Mouse (Mus musculus): ENCODE measurements around the gene Stk10.
"Not testable (repeated sequence)": the region's sequence is repeated elsewhere in the genome, so short reads cannot be mapped to it uniquely, and the experiment has no call there.

Gene Stk10

GRCm38 (mm10) chr11:32604663-32605062 is 71.6 kb downstream of the Stk10 start:
- no peak for DNase-seq (ENCODE audit: low read depth)

- DNase-seq (ENCODE audit: low read depth), result no peak
Measured at GRCm38 (mm10) chr11:32605131-32605860, 72.2 kb downstream of the Stk10 start.

GRCm38 (mm10) chr11:32605907-32606306 is 72.8 kb downstream of the Stk10 start:
- no peak for DNase-seq (ENCODE audit: low read depth)

- no peak for DNase-seq (ENCODE audit: low read depth)
Measured at GRCm38 (mm10) chr11:32607319-32607718, 74.2 kb downstream of the Stk10 start.

- DNase-seq (ENCODE audit: low read depth), result no peak
Measured at GRCm38 (mm10) chr11:32610616-32611015, 77.5 kb downstream of the Stk10 start.

GRCm38 (mm10) chr11:32612304-32612703 is 79.2 kb downstream of the Stk10 start:
- DNase-seq (ENCODE audit: low read depth), result no peak

GRCm38 (mm10) chr11:32614463-32614862 is 81.4 kb downstream of the Stk10 start:
- no peak for DNase-seq (ENCODE audit: low read depth)

GRCm38 (mm10) chr11:32615561-32615960 is 82.5 kb downstream of the Stk10 start:
- no peak for DNase-seq (ENCODE audit: low read depth)

GRCm38 (mm10) chr11:32616091-32616490 is 83.0 kb downstream of the Stk10 start:
- DNase-seq (ENCODE audit: low read depth), result no peak

GRCm38 (mm10) chr11:32618036-32618435 is 84.9 kb downstream of the Stk10 start:
- no peak for DNase-seq (ENCODE audit: low read depth)

GRCm38 (mm10) chr11:32618641-32619040 is 85.5 kb downstream of the Stk10 start:
- not testable (repeated sequence) for DNase-seq (ENCODE audit: low read depth)

- DNase-seq (ENCODE audit: low read depth), result no peak
Measured at GRCm38 (mm10) chr11:32619257-32619816, 86.2 kb downstream of the Stk10 start.

GRCm38 (mm10) chr11:32619866-32620456 is 86.9 kb downstream of the Stk10 start:
- no peak for DNase-seq (ENCODE audit: low read depth)

GRCm38 (mm10) chr11:32621831-32622478 is 88.8 kb downstream of the Stk10 start:
- DNase-seq (ENCODE audit: low read depth), result no peak

GRCm38 (mm10) chr11:32622479-32623190 is 89.5 kb downstream of the Stk10 start:
- DNase-seq (ENCODE audit: low read depth), result no peak

GRCm38 (mm10) chr11:32623236-32623635 is 90.1 kb downstream of the Stk10 start:
- no peak for DNase-seq (ENCODE audit: low read depth)

- DNase-seq (ENCODE audit: low read depth), result no peak
Measured at GRCm38 (mm10) chr11:32623912-32624311, 90.8 kb downstream of the Stk10 start.

- DNase-seq (ENCODE audit: low read depth), result peak; percentile 53
Measured at GRCm38 (mm10) chr11:32625677-32626076, 92.6 kb downstream of the Stk10 start.

GRCm38 (mm10) chr11:32626079-32626478 is 93.0 kb downstream of the Stk10 start:
- no peak for DNase-seq (ENCODE audit: low read depth)

- no peak for DNase-seq (ENCODE audit: low read depth)
Measured at GRCm38 (mm10) chr11:32627900-32628299, 94.8 kb downstream of the Stk10 start.

- DNase-seq (ENCODE audit: low read depth), result no peak
Measured at GRCm38 (mm10) chr11:32629713-32630211, 96.7 kb downstream of the Stk10 start.

- DNase-seq (ENCODE audit: low read depth), result no peak
Measured at GRCm38 (mm10) chr11:32632671-32633070, 99.6 kb downstream of the Stk10 start.
